Mouse (Mus musculus) cerebellum, postnatal 25 days (tissue): ENCODE data around the gene Faap20.

Source experiments
- DNase-seq, 2 experiments: peaks; one replicate each; pipeline ENCODE4 v3.0.0; 2021; ENCODE audit warnings: mixed read lengths in 2 of 2

Faap20 gene

DNA sequence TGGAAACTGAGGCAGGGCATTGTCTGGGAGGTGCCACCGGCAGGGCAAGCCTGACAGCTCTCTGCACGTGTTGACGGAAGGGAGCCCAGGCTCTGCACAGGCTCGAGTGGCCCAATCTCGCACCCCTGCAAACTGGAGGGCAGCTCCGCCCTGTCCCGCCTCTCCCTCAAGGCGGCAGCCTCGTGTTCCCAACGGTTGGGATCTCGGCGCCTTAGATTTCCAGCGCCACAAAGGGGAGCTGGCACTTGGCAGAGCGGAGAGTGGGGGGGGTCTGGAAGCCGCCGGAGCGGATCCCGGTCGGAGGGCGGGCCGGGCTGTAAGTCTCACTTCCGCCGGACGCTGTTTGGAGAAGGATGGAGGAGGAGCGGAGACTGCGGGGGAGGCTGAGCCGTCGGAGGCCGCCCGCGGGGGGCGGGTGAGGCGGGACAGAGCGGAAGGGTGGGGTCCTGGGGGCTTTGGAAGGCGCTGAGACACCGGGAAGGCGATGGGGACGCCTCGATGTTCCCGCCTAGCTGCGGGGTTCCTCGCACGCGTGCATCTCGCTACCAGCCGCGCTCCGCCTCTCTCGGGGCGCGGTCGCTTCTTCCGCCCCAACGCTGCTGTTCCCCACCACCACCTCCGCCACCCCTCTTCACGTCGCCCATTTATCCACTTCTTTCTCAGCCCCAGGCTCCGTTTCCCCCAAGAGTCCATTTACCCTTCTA is at the start of gene Faap20:
Gene Faap20, plus strand, starts transcription at position 155 of the 704 bp plus-strand sequence.
- DNase-seq = peak; percentile 91

DNA sequence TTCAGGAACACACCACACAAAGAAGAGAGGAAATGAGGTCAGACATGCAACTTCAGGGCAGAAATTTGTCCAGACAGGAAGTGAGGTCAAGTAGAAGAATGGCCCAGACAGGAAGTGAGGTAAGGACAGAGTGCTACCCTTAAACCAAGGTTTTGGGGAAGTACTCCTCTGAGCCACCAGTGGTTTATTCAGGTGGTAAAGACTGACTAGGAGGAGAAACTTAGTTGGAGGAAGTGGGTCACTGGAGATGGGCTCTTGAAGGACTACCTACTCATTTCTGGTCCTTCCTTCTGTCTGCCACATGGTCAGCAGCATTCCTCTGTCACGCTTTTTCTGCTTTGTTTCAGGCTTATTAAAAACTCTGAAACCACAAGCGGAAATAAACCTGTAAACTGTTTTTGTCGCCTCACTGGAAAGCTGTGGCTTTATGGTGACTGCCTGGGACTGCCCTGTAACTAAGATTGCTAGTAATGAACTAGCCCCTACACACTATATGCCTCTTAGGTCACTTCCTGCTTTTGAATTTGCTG is 48.7 kb upstream of the Faap20 start:
- no peak for DNase-seq

DNA sequence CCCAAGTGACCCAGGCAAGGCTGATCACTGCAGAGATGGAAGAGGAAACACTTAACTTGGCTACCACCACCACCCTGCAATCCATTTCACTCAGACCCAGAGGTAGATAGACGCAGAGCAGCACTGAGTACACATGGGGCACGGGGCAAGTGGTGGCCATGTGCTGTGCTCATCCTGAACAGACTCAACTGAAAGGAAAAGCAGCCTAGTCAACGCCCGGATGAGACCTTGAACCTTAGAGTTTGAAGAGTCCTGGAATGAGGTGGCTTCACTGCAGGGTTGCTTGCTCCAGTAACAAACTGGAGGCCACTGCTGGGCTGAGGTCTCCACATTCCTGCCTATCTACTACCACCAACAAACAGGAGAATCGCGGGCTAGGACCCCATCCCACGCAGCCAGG is 47.8 kb upstream of the Faap20 start:
- no peak for DNase-seq

DNA sequence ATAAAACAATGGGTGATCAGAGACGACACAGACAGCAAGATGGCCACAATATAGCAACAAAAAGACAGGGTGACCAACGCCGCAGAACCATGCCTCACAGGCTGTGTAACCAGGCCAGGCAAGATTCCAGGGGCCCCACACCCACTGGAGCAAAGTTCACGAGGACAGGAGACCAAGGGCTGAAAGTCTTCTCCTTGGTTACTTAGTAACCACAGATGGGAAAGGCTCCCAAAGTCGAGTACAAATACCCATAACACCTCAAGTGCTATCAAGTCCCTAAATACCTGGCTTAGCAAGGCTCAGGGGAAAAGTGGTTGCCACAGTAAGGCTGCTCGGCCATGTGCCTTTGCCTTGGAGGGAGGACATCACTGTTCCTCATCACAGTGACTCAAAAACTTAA is 43.7 kb upstream of the Faap20 start:
- peak in 1 of 2 experiments; percentile 44 for DNase-seq

DNA sequence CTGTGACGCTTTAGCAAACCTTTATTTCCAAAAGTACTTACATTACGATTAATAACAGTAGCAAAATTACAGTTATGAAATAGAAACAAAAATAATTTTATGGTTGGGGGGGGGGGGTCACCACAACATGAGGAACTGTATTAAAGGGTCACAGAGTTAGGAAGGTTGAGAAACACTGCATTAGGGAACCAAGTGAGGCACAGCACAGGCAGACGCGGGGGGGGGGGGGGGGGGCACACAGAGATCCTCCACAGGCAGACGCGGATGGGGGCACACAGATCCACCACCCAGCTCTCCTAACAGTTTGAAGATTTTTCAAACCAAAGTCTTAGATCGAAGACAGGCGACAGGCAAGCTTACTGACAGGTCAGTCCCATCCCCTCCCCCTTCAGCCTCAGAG is 43.1 kb upstream of the Faap20 start:
- no peak for DNase-seq

DNA sequence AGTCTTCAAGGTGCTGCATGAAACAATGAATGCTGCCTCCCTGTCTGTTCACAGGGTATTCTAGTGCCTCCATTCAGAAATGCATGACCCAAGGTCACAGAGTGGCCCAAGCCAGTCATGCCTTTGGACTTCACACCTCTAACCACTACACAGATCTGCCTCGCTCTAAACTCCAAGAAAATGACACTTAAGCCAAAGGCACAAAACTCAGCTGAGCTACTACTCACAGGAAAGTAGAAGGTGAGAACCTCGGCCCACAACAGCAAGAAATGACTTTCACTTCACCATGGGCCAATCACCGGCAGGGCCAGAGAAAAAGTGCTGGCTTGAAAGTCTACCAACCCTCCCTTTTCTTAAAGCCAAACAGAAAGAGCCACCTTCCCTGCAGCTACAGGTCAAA is 41.8 kb upstream of the Faap20 start:
- DNase-seq = no peak

DNA sequence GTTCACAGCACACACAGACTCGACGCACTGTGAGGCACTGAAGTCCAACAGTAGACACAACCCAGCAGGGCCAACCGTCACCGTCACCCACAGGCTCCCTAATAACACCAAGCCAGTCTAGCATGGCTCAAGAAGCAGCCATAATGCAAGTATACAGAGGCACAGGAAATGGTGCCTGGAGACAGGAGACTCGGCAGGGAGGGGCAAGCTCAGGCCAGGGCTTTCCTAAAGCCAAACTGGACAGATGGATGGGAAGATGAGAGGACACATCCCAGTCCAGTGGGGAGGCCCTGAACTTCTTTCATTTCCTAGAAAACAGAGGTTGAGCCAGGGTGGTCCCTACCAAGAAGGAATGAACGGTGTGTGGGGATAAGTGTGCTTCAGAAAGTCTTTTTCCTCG is 41.0 kb upstream of the Faap20 start:
- peak in 1 of 2 experiments; percentile 59 for DNase-seq

DNA sequence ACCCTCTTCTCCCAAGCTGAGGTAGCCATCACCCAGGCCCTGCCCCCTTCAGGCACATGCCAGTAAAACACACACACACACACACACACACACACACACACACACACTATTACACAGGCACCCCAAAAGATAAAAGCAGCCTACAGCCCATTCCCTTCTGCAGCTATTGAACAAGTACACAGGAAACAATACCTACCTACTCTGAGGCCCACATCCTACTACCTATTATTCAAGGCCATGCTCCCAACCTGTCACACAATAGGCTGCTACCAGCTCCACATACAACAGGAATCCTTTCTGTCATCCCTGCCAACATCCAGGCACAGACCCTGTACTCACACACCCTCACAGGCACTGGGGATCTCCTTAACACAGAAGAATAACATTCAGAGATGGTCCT is 40.5 kb upstream of the Faap20 start:
- no peak for DNase-seq

DNA sequence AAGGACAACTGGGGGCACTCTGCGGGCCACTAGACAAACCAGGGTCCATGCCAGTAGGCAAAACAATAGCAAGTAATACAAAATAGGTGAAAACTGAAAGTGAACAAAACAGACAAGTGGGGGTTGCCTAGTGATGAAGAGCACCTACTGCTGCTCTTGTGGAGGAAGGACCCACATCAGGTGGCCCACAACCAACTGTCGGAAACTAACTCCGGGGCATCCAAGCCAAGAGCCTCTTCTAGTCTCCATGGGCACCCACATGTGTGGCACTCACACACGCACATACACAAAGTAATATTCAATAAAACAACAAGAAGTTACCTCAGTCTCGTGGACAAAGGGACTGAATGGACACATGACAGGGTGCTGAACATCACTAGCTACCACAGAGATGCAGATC is 40.1 kb upstream of the Faap20 start:
- DNase-seq = no peak

DNA sequence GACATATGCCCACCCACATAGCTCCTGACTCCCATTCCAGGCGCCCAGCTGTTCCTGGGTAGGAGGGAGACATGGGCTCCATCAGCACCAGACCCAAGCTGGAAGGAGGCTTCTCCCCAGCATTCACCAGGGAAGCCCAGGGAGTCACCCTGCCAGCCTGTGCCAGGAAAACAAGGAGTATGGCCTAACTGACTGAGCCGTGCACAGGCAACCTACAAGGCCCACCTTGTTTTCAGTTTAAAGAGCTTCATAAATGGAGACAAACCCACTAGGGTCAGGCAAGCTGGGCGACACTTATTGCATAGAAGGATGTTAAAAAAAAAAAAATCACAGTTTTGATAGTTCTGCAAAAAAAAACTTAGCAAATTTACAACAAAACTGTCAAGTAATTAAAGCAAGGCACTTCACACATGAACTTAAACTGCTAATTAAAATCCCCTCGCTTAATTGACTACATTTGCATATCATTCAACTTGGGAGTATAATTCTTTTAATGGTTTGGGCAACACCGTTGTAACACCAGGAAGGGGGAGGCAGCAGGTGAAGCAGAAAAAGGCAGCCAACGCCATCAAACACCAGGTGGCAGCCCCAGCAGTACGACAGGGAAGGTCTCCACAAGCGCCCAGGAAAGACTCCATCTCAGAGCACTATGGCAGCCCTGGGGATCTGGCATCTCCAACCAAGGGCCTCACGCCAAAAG is 36.4 kb upstream of the Faap20 start:
- peak; percentile 74 to 77 for DNase-seq

DNA sequence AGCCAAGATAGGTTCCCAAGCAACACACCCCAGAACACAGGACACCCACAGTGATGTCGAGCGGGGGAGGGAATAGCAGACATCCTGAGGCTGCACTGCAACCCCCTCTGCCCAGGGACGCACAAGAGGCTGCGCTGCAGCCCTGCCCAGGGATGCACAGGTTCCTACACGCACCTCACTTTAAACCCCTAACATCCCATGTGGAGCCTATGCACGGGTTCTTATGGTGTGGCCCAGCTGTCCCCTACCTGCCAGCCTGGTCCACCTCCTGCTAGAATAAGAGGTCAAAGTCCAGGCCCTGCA is 35.9 kb upstream of the Faap20 start:
- no peak for DNase-seq

DNA sequence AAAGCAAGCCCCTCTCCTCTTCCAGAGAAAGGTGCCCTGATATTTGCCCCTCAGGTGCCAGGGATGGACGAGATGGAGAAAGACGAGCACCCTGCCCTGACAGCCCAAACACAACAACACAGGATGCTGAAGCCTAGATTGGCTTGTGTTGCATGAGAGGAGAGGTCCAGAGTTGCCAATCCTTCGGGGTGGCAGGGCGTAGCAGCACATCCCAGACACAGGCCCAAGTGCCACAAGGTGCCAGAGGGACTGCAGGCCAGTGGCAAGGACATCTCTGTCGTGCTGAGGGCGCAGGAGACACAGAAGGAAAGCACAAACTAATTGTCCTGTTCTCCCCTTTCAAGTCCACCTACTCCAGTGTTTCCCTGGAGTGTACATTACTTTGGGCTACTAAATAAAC is 35.4 kb upstream of the Faap20 start:
- no peak for DNase-seq

DNA sequence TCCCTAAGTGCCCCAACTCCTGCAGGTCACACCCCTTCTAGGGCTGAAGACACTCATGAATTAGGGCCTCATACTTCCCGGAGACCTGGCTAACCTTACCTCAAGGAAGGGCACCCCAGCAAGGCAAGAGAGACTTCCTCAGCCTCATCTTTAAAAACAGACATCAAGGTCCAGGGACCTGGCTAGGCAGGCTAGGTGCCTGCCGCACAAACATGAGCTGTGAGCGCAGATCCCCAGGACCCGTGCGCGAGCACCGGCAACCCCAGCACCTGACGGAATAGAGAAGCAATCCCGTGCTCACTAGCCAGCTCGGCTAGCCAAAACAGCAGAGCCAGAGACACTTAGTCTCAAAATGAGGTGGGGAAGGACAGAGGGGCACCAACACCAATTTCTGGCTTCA is 34.8 kb upstream of the Faap20 start:
- no peak for DNase-seq

DNA sequence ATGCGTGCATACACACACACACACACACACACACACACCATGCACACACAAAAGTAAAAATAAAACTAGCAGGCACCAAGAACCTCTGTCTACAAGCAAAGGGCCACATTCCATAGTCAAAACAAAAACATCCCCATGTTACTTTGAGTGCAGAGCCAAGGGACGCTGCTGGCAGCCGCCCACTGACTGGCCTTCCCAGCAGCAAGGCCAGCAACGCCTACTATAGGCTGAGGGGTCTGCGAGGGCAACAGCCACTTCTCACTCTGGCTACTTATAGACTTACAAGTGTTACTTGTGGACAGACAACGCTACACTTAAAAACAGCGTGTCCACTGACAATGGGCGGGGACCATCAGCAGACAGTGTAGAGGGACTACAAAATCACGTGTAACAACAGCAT is 34.4 kb upstream of the Faap20 start:
- DNase-seq = peak in 1 of 2 experiments; percentile 53

DNA sequence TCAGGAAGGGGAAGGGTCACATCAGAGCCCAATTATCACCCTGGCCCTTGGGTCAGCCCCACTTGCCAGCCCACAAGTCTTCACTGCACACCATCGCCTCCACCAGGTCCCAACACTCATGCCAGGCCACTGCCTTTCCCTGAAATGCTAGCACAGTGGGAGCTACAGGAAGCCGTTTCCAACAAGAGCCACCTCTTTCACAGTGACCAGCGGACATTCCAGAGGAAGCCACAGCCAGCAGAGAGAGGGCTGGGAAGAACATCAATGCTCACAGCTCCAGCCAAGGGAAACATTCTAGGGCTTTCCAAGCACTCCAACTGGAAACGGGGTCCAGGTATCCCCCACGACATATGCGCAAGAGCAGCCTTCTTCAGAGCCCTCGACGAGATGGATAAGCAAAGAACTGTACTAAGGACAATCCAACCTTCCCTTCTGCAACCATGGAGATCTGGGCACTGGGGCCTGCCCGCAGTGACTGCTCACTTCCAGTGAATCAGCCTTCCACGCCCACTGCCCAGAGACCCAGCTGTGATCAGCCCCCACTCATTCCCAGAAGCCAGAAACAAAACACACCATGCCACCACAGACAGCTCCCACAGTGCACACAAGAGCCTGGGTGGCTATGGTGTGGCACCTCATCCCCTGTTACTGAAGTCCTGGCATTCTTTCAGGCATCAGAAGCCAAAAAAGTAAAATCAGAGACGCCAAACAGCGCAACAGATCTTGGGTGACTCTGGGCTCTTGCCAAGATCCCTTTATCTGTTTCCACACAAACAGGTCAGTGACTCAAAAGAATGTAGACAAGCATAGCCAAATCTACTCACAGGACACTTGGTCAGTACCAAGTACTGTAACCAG is 33.6 kb upstream of the Faap20 start:
- DNase-seq = peak in 1 of 2 experiments; percentile 54

DNA sequence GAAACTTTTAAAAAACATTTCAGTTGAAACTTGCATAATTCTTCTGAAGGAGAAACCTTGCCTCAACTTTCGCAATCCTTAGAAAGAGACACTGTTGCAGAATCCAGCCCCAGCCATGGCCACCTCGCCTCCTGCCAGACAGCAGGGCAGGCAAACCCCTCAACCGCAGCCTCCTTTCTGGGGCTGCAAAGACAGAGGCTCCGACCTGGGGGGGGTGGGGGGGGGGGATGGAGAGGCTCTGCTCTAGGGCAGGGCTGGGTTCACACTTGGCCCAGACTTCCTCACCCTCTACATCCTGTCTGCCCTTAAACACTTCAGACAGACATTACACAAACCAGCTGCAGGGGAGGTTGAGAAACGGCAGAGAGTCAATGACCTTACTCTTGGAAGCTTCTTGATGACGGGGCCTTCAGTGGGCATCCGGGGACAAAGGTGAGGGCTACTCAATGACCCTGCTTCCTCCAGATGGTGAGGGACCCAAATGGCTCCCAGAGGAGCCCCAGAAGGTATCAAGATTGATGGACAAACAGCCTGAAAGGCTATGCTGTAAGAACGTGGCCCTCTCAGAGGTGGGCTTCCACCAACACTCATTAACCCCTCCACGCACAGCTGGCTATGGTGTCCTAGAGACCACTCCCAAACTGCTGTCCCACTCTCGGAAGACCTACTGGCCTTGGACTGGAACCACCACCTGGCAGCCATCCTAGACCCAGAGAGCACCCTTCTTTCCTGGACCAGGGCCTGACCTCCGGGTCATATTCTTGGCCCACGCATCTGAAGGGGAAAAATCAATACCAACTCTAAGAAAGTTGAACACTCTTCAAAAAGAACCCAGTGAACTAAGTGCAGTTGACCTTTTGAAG is 32.1 kb upstream of the Faap20 start:
- DNase-seq = peak in 1 of 2 experiments; percentile 58

DNA sequence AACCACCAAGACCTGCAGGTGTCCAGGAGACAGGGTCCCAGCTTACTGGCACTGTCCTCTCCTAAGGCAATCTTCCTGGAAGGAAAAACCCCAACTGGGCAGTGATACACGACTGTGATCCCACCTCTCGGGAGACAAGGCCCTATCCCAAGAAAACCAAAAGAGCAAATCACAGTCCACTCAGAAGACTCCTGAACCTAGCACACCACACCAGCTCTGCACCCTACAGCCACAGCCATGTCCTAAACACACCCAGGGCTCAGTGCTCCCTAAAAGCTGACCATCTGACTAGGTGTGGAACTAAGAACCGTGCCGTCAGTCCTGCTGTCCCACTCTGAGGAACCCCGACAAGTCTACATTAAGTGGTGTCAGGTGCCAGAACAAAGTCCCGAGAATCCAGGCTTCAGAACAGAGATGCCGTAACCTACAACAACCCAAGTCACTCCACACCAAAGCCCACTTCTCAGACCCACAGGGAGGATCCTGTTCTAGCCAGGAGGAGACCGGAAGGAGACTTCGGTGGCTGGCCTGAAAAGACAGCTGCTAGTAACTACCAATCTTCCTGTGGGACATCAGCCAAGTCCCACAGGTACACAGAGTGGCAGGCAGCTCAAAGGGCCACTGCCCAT is 31.4 kb upstream of the Faap20 start:
- no peak for DNase-seq

DNA sequence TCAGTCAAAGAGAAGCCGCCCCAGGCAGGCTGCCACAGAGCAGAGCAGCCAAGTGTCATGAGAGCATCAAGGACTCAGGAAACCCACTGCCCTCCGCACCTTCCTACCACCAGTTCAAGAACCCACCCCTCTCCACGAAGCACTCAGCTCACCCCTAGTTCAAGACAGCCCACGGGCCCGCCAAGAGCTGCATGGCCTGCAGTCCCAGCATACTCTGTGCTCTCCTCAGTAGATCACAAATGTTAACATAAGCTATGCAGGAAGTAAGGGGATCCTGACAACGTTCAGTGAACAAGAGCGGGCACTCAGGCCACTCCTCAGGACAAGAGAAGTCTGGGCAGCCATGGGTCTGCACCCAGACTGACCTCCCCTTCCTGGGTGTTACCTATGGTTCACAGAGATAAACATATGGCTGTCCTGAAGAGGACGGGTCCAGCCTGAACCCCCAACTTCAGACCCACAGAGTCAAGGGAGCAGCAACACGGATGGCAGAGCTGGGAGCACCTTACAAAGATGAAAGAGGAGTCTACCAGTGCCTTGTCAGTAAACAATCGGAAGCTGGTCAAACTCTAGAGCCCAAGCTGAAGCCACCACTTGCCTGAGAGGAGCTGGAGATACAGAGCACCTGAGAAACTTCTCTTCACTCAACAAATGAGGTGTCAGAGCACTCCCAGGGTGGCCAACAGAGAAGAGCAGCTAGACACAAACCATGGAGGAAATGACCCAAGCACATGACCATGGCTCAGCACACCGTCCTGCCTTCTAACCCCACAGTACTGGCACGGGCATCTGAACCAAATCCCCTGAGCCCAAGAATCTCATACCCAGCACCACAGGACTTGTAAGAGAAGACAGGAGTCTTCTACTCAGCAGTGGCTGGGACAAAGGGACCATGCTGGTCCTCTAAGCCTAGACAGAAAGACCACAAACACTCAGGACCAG is 30.1 kb upstream of the Faap20 start:
- no peak for DNase-seq

DNA sequence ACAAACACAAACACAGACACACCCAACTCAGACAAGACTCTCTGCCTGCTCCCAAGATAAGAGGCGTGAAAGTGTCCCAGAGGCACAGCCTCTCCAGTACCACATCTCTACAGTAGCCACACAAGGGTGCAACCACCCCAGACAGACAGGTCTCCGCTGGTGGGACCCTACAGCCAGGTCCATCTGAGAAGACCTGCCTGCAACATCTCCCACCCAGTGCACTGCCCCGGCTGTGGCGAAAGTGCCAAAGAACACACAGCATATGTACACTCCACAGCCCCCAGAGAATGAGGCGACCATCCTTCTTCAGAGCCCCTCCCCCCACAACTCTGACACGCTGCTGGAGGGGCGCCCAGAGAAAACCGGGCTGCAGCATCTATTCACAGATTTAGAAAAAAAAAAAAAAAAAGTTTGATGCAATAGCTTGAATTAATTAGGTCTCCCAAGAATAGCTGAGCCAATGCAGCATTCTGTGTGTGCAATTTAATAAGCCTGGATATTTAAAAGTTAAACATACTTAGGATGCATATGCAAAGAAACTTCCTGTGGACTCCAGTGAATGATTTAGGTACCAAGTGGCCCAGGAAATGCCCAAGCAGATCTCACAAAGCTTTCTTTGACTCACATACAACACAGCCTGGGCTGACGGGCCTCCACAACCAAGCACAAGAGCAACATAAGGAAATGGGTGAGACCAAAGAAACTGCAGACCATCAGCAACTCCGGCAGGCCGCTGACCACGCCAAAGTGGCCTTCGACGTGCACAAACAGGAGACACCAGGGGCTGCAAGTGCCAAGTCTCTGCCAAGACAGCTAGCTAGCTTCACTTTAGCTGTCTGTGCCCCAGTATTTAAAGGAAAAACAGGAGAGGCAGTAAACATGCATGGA is 29.1 kb upstream of the Faap20 start:
- DNase-seq = peak in 1 of 2 experiments; percentile 57

DNA sequence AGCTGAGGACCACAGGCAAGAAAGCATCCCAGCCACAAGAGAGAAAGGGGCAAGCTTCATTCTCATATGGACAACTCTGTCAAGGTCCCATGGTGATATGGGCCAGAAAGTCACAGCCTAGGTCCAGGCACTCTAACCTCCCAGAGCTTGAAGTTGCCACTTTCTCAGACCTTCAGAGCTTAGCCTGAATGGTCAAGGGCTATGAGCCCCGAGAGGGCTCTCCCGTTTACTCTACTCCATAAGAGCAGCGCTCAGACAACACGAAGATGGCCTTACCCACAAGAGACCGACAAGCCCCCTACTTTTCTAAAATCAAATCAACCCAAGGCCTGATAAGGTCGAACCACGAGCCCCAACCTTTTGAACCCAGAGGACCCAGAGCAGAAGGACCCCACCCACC is 28.5 kb upstream of the Faap20 start:
- no peak for DNase-seq
